In genomic region chr4:96751953-96752352, GRCm38 (mm10) we compare ENCODE assay signal across 26 mouse cellular contexts. TPM values are rescaled to one million over a fixed set of nuclear protein-coding genes. Genes with fewer than 3 reads are reported as not detected.
A peak's percentile ranks its signal among the peaks of the same experiment; 100 is the strongest.
DNase-seq lines count a peak whose midpoint lies in the region; ATAC-seq lines count a peak whose summit lies in the region.
"Had no signal": no experiment of that assay in that cellular context is flagged by ENCODE, and none has a peak within 500 bp of the region (broad histone marks: within the 10 kb centered on the region; RNA-seq: fewer than 3 reads in every experiment).

No protein-coding gene starts in this region.

- no peaks in the 10 kb centered on the region for H3K27me3 ChIP-seq in splenic B cell, adult 2 months (ENCODE audit: control insufficient read depth, insufficient read depth, low read length, poor library complexity, severe bottlenecking)
- H3K27me3 ChIP-seq: forebrain, embryonic 12.5 days; hindbrain, embryonic 13.5 days; kidney, embryonic 15.5 days; liver, embryonic 12.5 days had no signal

- no peaks in the 10 kb centered on the region for H3K36me3 ChIP-seq in splenic B cell, adult 2 months (ENCODE audit: control insufficient read depth, insufficient read depth, low read length, poor library complexity, severe bottlenecking)
- H3K36me3 ChIP-seq: forebrain, embryonic 12.5 days; hindbrain, embryonic 13.5 days; kidney, embryonic 15.5 days; liver, embryonic 12.5 days; midbrain, embryonic 10.5 days had no signal

- DNase-seq in embryo, embryonic 10.5 days (ENCODE audit: low spot score) = peak; percentile 4
- DNase-seq in embryo, embryonic 10 days (ENCODE audit: low spot score) = no peak
- DNase-seq in layer of hippocampus, adult 9-11 months = peak; percentile 8
- DNase-seq in layer of hippocampus, postnatal 14 days (ENCODE audit: low spot score in 2 of 2) = no peak
- peak; percentile 1 for DNase-seq in splenic B cell, adult 2 months (ENCODE audit: low read depth, low spot score)
- no peak for DNase-seq in kidney, adult 8-10 months
- DNase-seq: adrenal gland, postnatal 36 days; cerebellum, adult 8-10 months; heart, postnatal 10 days; kidney, postnatal 4 days; lung, embryonic 14.5 days; lung, postnatal 36 days; right cerebral cortex, adult 18-20 months; thymus, postnatal 14 days had no signal

- peak; percentile 59; the same call in 1 of the 2 replicates for ATAC-seq in granulocyte monocyte progenitor cell, adult 5-6 weeks (replicated peaks; ENCODE audit: poor library complexity, severe bottlenecking)
- ATAC-seq: CD4-positive, CD25-positive, alpha-beta regulatory T cell, adult 4 months; intestine, embryonic 16.5 days; liver, embryonic 12.5 days had no signal

RNA-seq across cellular contexts. Expression of gene Gm12695, which starts 33.0 kb away (rescaled TPM):
- under 1 TPM in 1 of 2 experiments, not detected in 1; 0.23 TPM for total RNA-seq in layer of hippocampus, postnatal 14 days (2021)
- not detected in 2 replicates for total RNA-seq in granulocyte monocyte progenitor cell, adult 5-6 weeks (2014; fragmentation: Nextera tagmentation)
- total RNA-seq in granulocyte monocyte progenitor cell, adult 5-6 weeks (2017) = not detected in 2 replicates
- total RNA-seq: adrenal gland, postnatal 36 days; ES-E14; gastrocnemius, adult 18-20 months; heart, postnatal 10 days; layer of hippocampus, postnatal 10 days; monocyte, adult 5-6 weeks had no signal

Comparison
In these comparisons a context has a peak if more than half of its experiments do, and no peak if none do; other contexts are left out.
1. DNase-seq: peak in embryo, embryonic 10.5 days (single experiment), layer of hippocampus, adult 9-11 months (single experiment) and splenic B cell, adult 2 months (single experiment); none in embryo, embryonic 10 days (single experiment), layer of hippocampus, postnatal 14 days (0 of 2) and kidney, adult 8-10 months (0 of 2).